Mouse (Mus musculus): ENCODE results near the gene Glis3.

- TF ChIP-seq ZC3H11A (IDR thresholded peaks at IDR 0.05; ENCODE audit: borderline replicate concordance, low read depth, low read length) (no peak), MAFK (IDR thresholded peaks at IDR 0.05; ENCODE audit: insufficient read depth, low read depth, low read length) (no peak), ZNF384 (IDR thresholded peaks at IDR 0.05; ENCODE audit: low read depth, low read length) (no peak)
Measured at GRCm38 (mm10) chr19:28516487-28516886, 163.4 kb downstream of the Glis3 start.

Data from ES-E14 (cell line).